Mouse (Mus musculus): ENCODE measurements at regions not wholly inside any gene's neighbourhood (a gene's known extent, or its start where the extent isn't known, plus 50 kb on each side); places are given as distances from the start of the nearest gene placed in this dataset.

- Histone ChIP-seq H3K36me3 (replicated peaks; ENCODE audit: control insufficient read depth, insufficient read depth) (no peaks in the 10 kb centered on the region), H3K9me3 (ENCODE audit: control insufficient read depth, low read length) (no peaks in the 10 kb centered on the region), H3K27me3 (ENCODE audit: control insufficient read depth, insufficient read depth, low read length) (no peaks in the 10 kb centered on the region), H3K27ac (no peak overlapping the region), H3K4me3 (replicated peaks; ENCODE audit: low read length) (no peak overlapping the region), H3K4me1 (replicated peaks; ENCODE audit: control insufficient read depth, insufficient read depth, low read length) (no peaks in the 10 kb centered on the region), H3K9ac (no peak overlapping the region), H3K4me2 (replicated peaks) (no peak overlapping the region)
- ATAC-seq (ENCODE audit: low FRiP score) (no peak), DNase-seq (ENCODE audit: low spot score) (no peak)
- 92% methylated on average over 1 of the region's 1 CpGs for WGBS
Observed at GRCm38 (mm10) chr13:117112424-117112823, 87.1 kb upstream of the Parp8 start.

GRCm38 (mm10) chr13:117105151-117105660 lies 79.9 kb upstream of the Parp8 start:
- no peaks in the 10 kb centered on the region for H3K9me3 ChIP-seq (ENCODE audit: control insufficient read depth, low read length)
- no peaks in the 10 kb centered on the region for H3K36me3 ChIP-seq (replicated peaks; ENCODE audit: control insufficient read depth, insufficient read depth)
- H3K4me2 ChIP-seq (replicated peaks): no peak overlapping the region
- no peak overlapping the region for H3K27ac ChIP-seq
- no peak for ATAC-seq (ENCODE audit: low FRiP score)
- H3K4me3 ChIP-seq (replicated peaks; ENCODE audit: low read length): no peak overlapping the region
- no peaks in the 10 kb centered on the region for H3K27me3 ChIP-seq (ENCODE audit: control insufficient read depth, insufficient read depth, low read length)
- no peak overlapping the region for H3K9ac ChIP-seq
- no peaks in the 10 kb centered on the region for H3K4me1 ChIP-seq (replicated peaks; ENCODE audit: control insufficient read depth, insufficient read depth, low read length)
- no peak for DNase-seq (ENCODE audit: low spot score)
- 59% methylated on average over 1 of the region's 1 CpGs for WGBS

- DNase-seq (ENCODE audit: low spot score) (no peak), ATAC-seq (ENCODE audit: low FRiP score) (no peak)
- Histone ChIP-seq H3K9ac (no peak overlapping the region), H3K27me3 (ENCODE audit: control insufficient read depth, insufficient read depth, low read length) (no peaks in the 10 kb centered on the region), H3K27ac (no peak overlapping the region), H3K4me1 (replicated peaks; ENCODE audit: control insufficient read depth, insufficient read depth, low read length) (no peaks in the 10 kb centered on the region), H3K36me3 (replicated peaks; ENCODE audit: control insufficient read depth, insufficient read depth) (no peaks in the 10 kb centered on the region), H3K4me3 (replicated peaks; ENCODE audit: low read length) (no peak overlapping the region), H3K4me2 (replicated peaks) (no peak overlapping the region), H3K9me3 (ENCODE audit: control insufficient read depth, low read length) (no peaks in the 10 kb centered on the region)
- 83% methylated on average over 1 of the region's 1 CpGs for WGBS
Observed at GRCm38 (mm10) chr13:117094773-117095172, 69.4 kb upstream of the Parp8 start.

DNA sequence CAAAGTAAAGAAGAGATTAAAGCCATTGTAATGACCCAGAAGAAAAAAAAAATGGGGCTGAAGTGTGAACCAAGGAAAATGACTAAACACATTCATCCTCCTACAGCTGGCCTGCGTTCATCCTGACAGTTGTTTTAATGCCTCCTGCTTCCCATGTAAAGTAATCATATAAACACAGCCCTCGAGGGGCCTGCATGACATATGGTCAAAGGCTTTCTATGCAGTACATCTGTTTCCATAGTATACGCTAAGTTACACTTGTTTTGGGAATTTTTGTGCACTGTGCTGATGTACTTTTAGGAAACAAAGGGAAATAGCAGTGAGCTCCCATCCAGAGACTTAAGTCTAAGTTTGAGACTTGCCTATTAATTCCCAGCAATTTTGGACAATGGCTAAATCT lies 63.3 kb upstream of the Parp8 start:
- Histone ChIP-seq H3K4me2 (replicated peaks) (no peak overlapping the region), H3K9me3 (ENCODE audit: control insufficient read depth, low read length) (no peaks in the 10 kb centered on the region), H3K4me1 (replicated peaks; ENCODE audit: control insufficient read depth, insufficient read depth, low read length) (no peaks in the 10 kb centered on the region), H3K27ac (no peak overlapping the region), H3K4me3 (replicated peaks; ENCODE audit: low read length) (no peak overlapping the region), H3K36me3 (replicated peaks; ENCODE audit: control insufficient read depth, insufficient read depth) (no peaks in the 10 kb centered on the region), H3K9ac (no peak overlapping the region), H3K27me3 (ENCODE audit: control insufficient read depth, insufficient read depth, low read length) (no peaks in the 10 kb centered on the region)
- no peak for ATAC-seq (ENCODE audit: low FRiP score)
- DNase-seq (ENCODE audit: low spot score): no peak
- WGBS: 64% methylated on average over 3 of the region's 3 CpGs

DNA sequence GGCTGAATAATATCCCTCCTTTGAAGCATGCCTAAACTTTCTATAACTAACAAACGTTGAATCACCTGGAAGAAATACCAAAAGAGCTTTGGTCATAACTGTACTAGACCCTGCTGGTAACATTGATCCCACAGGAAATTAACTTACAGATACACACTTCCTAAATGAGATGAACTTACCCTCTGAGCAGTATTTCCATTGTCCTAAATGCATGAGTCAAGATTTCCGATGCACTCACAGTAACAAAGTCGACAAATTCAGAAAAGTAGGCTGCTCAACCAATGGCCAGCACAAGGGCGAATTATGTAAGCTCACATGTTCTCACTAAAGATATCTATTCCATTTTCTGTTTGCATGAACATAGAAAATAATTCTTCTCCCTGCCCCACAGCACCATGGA lies 57.4 kb upstream of the Parp8 start:
- Histone ChIP-seq H3K4me2 (replicated peaks) (no peak overlapping the region), H3K27me3 (ENCODE audit: control insufficient read depth, insufficient read depth, low read length) (no peaks in the 10 kb centered on the region), H3K36me3 (replicated peaks; ENCODE audit: control insufficient read depth, insufficient read depth) (no peaks in the 10 kb centered on the region), H3K4me3 (replicated peaks; ENCODE audit: low read length) (no peak overlapping the region), H3K9me3 (ENCODE audit: control insufficient read depth, low read length) (no peaks in the 10 kb centered on the region), H3K4me1 (replicated peaks; ENCODE audit: control insufficient read depth, insufficient read depth, low read length) (no peaks in the 10 kb centered on the region), H3K9ac (no peak overlapping the region), H3K27ac (no peak overlapping the region)
- WGBS: 92% methylated on average over 4 of the region's 4 CpGs
- no peak for DNase-seq (ENCODE audit: low spot score)
- ATAC-seq (ENCODE audit: low FRiP score): no peak

- 86% methylated on average over 1 of the region's 1 CpGs for WGBS
- ATAC-seq (ENCODE audit: low FRiP score): no peak
Observed at GRCm38 (mm10) chr13:117079316-117079715, 54.0 kb upstream of the Parp8 start.

More at GRCm38 (mm10) chr13:117079316-117079715, 54.0 kb upstream of the Parp8 start:
- Histone ChIP-seq H3K36me3 (replicated peaks; ENCODE audit: control insufficient read depth, insufficient read depth) (no peaks in the 10 kb centered on the region), H3K4me1 (replicated peaks; ENCODE audit: control insufficient read depth, insufficient read depth, low read length) (no peaks in the 10 kb centered on the region), H3K9me3 (ENCODE audit: control insufficient read depth, low read length) (no peaks in the 10 kb centered on the region), H3K9ac (no peak overlapping the region), H3K27me3 (ENCODE audit: control insufficient read depth, insufficient read depth, low read length) (no peaks in the 10 kb centered on the region), H3K4me3 (replicated peaks; ENCODE audit: low read length) (no peak overlapping the region), H3K4me2 (replicated peaks) (no peak overlapping the region), H3K27ac (no peak overlapping the region)
- no peak for DNase-seq (ENCODE audit: low spot score)
